Mouse (Mus musculus): ENCODE data around the gene 4930558K02Rik. TPM values are rescaled to one million over a fixed set of nuclear protein-coding genes. Genes with fewer than 3 reads are reported as not detected.

Gene 4930558K02Rik
- polyA plus RNA-seq, 1 experiment from 2014 or later: not detected

GRCm38 (mm10) chr1:161919594-161919993 is 59.8 kb downstream of the 4930558K02Rik start:
- no peak overlapping the region for H3K9ac ChIP-seq (ENCODE audit: low read depth, low read length)
- no peak for DNase-seq (ENCODE audit: low spot score)
- no peaks in the 10 kb centered on the region for H3K36me3 ChIP-seq (ENCODE audit: control insufficient read depth, insufficient read depth, low read length)
- no peak overlapping the region for H3K4me2 ChIP-seq (replicated peaks; ENCODE audit: low read depth, low read length)
- H3K4me3 ChIP-seq (ENCODE audit: low read depth, low read length): no peak overlapping the region
- H3K9me3 ChIP-seq (ENCODE audit: control insufficient read depth, low read length): no peaks in the 10 kb centered on the region
- WGBS: 80% methylated on average over 2 of the region's 2 CpGs
- ATAC-seq (ENCODE audit: low FRiP score): no peak
- no peaks in the 10 kb centered on the region for H3K27me3 ChIP-seq (ENCODE audit: control insufficient read depth, insufficient read depth, low read length)
- H3K4me1 ChIP-seq (replicated peaks; ENCODE audit: control insufficient read depth, insufficient read depth, low read length): no peaks in the 10 kb centered on the region
- no peak overlapping the region for H3K27ac ChIP-seq (ENCODE audit: low read depth, low read length)

DNA sequence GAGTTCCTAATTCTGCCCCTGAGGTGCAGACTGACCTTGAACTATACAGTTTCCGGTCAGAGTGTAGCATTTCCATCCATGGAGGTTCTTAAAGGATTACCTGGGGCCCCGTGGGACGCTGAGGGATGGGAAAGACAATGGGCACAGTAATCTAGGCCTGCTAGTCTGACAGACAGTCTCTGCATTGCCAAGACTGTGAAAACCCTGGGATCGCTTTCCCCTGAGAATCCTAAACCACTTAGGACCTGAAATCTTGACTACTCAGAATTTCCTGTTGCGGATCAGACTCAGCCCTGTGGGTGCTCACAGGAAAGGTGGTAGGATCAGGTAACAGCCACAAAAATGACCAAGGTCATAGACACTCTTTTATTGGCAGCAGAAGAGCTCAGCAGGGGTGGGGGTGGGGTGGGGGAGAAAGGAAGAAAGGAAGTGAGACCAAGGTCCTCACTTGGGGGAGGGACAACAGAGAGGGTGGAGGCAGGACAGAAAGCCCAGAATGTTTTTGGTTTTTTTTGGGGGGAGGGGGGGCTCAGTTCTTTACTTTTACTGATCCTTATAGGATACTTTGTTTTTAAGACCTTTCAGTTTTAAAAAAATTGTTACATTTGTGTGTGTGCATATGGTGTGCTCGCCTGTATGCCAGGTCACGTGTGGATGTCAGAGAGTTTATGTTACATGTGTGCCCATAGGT is 60.6 kb downstream of the 4930558K02Rik start:
- Histone ChIP-seq H3K4me3 (ENCODE audit: low read depth, low read length) (no peak overlapping the region), H3K36me3 (ENCODE audit: control insufficient read depth, insufficient read depth, low read length) (no peaks in the 10 kb centered on the region), H3K9ac (ENCODE audit: low read depth, low read length) (no peak overlapping the region), H3K27ac (ENCODE audit: low read depth, low read length) (no peak overlapping the region), H3K27me3 (ENCODE audit: control insufficient read depth, insufficient read depth, low read length) (no peaks in the 10 kb centered on the region), H3K4me1 (replicated peaks; ENCODE audit: control insufficient read depth, insufficient read depth, low read length) (no peaks in the 10 kb centered on the region), H3K4me2 (replicated peaks; ENCODE audit: low read depth, low read length) (no peak overlapping the region), H3K9me3 (ENCODE audit: control insufficient read depth, low read length) (no peaks in the 10 kb centered on the region)
- ATAC-seq (ENCODE audit: low FRiP score) (no peak), DNase-seq (ENCODE audit: low spot score) (peak; percentile 10)
- WGBS: 54% methylated on average over 7 of the region's 7 CpGs

GRCm38 (mm10) chr1:161917940-161918484 is 61.4 kb downstream of the 4930558K02Rik start:
- no peak overlapping the region for H3K9ac ChIP-seq (ENCODE audit: low read depth, low read length)
- no peak for ATAC-seq (ENCODE audit: low FRiP score)
- DNase-seq (ENCODE audit: low spot score): no peak
- H3K4me2 ChIP-seq (replicated peaks; ENCODE audit: low read depth, low read length): no peak overlapping the region
- H3K9me3 ChIP-seq (ENCODE audit: control insufficient read depth, low read length): no peaks in the 10 kb centered on the region
- no peaks in the 10 kb centered on the region for H3K36me3 ChIP-seq (ENCODE audit: control insufficient read depth, insufficient read depth, low read length)
- no peak overlapping the region for H3K4me3 ChIP-seq (ENCODE audit: low read depth, low read length)
- H3K27ac ChIP-seq (ENCODE audit: low read depth, low read length): no peak overlapping the region
- 89% methylated on average over 3 of the region's 3 CpGs for WGBS
- no peaks in the 10 kb centered on the region for H3K4me1 ChIP-seq (replicated peaks; ENCODE audit: control insufficient read depth, insufficient read depth, low read length)
- no peaks in the 10 kb centered on the region for H3K27me3 ChIP-seq (ENCODE audit: control insufficient read depth, insufficient read depth, low read length)

GRCm38 (mm10) chr1:161916036-161916435 is 63.4 kb downstream of the 4930558K02Rik start:
- no peaks in the 10 kb centered on the region for H3K27me3 ChIP-seq (ENCODE audit: control insufficient read depth, insufficient read depth, low read length)

DNA sequence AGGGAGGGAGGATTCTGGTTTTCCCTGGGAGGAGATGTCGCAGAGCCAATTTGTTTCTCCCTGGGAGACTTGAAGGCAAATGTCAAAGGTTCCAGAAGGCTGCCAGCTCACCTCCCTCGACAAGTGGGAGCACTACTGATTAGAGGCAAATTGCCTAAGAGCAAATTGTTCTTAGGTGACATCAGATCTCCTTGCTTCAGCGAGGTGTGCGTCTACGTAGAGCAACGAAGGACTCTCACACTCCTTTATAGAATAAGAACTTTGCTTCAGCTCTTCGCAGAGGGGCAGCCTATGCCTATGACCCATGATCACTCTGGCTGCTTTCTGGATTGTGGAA is 65.8 kb downstream of the 4930558K02Rik start:
- no peak for DNase-seq (ENCODE audit: low spot score)

More at GRCm38 (mm10) chr1:161916036-161916435, 63.4 kb downstream of the 4930558K02Rik start:
- Histone ChIP-seq H3K4me3 (ENCODE audit: low read depth, low read length) (no peak overlapping the region), H3K36me3 (ENCODE audit: control insufficient read depth, insufficient read depth, low read length) (no peaks in the 10 kb centered on the region), H3K4me1 (replicated peaks; ENCODE audit: control insufficient read depth, insufficient read depth, low read length) (no peaks in the 10 kb centered on the region), H3K4me2 (replicated peaks; ENCODE audit: low read depth, low read length) (no peak overlapping the region), H3K27ac (ENCODE audit: low read depth, low read length) (no peak overlapping the region), H3K9ac (ENCODE audit: low read depth, low read length) (no peak overlapping the region), H3K9me3 (ENCODE audit: control insufficient read depth, low read length) (no peaks in the 10 kb centered on the region)
- 38% methylated on average over 3 of the region's 3 CpGs for WGBS
- DNase-seq (ENCODE audit: low spot score) (no peak), ATAC-seq (ENCODE audit: low FRiP score) (no peak)

DNA sequence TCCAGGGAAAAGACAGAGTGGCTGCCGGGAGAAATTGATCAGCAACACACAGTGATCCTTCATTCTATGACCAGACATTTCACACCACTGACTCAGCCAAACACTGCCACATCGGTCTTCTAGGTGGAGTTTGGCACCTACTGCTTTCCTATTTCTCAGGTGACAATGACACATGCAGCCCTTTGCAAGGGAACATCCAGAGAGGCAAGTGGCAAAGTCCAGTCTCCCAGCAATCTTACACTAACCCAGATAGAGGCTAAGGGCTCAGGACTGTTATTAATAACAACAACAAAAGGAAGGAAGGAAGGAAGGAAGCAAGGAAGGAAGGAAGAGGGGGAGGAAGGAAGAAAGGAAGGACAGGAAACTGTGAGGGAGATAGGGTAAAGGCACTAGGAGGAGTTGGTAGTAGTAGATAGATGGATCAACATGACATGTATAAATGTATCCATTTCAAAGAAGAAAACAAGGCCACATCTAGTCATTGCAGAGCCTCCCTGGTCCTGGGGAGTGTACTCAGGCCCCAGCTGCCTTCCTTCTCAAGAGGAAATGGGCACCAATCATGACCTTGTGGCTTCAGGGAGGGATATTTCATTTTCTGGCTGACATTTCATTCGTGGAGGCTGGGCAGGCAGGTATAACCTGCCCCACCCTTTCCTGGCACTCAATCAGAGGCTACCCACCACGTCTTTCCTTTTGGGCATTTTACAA is 66.3 kb downstream of the 4930558K02Rik start:
- H3K4me3 ChIP-seq (ENCODE audit: low read depth, low read length): no peak overlapping the region
- H3K27me3 ChIP-seq (ENCODE audit: control insufficient read depth, insufficient read depth, low read length): no peaks in the 10 kb centered on the region
- 69% methylated on average over 4 of the region's 4 CpGs for WGBS
- H3K27ac ChIP-seq (ENCODE audit: low read depth, low read length): no peak overlapping the region
- H3K4me1 ChIP-seq (replicated peaks; ENCODE audit: control insufficient read depth, insufficient read depth, low read length): no peaks in the 10 kb centered on the region
- ATAC-seq (ENCODE audit: low FRiP score) (no peak), DNase-seq (ENCODE audit: low spot score) (no peak)
- no peak overlapping the region for H3K4me2 ChIP-seq (replicated peaks; ENCODE audit: low read depth, low read length)
- no peak overlapping the region for H3K9ac ChIP-seq (ENCODE audit: low read depth, low read length)
- no peaks in the 10 kb centered on the region for H3K9me3 ChIP-seq (ENCODE audit: control insufficient read depth, low read length)
- H3K36me3 ChIP-seq (ENCODE audit: control insufficient read depth, insufficient read depth, low read length): no peaks in the 10 kb centered on the region

More for the DNA sequence above, 65.8 kb downstream of the 4930558K02Rik start:
- no peaks in the 10 kb centered on the region for H3K36me3 ChIP-seq (ENCODE audit: control insufficient read depth, insufficient read depth, low read length)
- WGBS: 71% methylated on average over 7 of the region's 7 CpGs
- no peak for ATAC-seq (ENCODE audit: low FRiP score)
- H3K4me3 ChIP-seq (ENCODE audit: low read depth, low read length): no peak overlapping the region
- H3K4me2 ChIP-seq (replicated peaks; ENCODE audit: low read depth, low read length): no peak overlapping the region
- no peaks in the 10 kb centered on the region for H3K9me3 ChIP-seq (ENCODE audit: control insufficient read depth, low read length)
- no peaks in the 10 kb centered on the region for H3K4me1 ChIP-seq (replicated peaks; ENCODE audit: control insufficient read depth, insufficient read depth, low read length)
- no peak overlapping the region for H3K9ac ChIP-seq (ENCODE audit: low read depth, low read length)
- H3K27me3 ChIP-seq (ENCODE audit: control insufficient read depth, insufficient read depth, low read length): no peaks in the 10 kb centered on the region
- H3K27ac ChIP-seq (ENCODE audit: low read depth, low read length): no peak overlapping the region

DNA sequence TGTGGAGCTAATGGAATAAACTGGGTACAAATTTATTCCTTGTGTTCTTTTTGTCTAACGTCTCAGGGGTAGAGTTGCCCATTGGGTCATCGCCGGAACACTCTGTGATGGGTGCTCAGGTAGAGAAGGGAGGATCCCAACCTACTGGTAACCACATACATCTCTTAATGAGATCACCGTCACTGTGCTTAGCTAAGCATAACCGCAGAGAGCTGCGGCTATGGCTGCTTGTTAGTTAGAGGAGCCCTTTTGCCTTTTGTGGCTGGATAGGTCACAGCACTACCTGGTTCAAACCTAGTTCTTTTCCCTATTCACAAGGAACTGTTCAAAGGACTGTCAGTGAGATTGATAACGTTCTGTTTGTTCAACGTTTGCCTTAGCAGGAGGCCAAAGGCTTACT is 70.4 kb downstream of the 4930558K02Rik start:
- Histone ChIP-seq H3K36me3 (ENCODE audit: control insufficient read depth, insufficient read depth, low read length) (no peaks in the 10 kb centered on the region), H3K9ac (ENCODE audit: low read depth, low read length) (no peak overlapping the region), H3K4me3 (ENCODE audit: low read depth, low read length) (no peak overlapping the region), H3K27me3 (ENCODE audit: control insufficient read depth, insufficient read depth, low read length) (no peaks in the 10 kb centered on the region), H3K4me2 (replicated peaks; ENCODE audit: low read depth, low read length) (no peak overlapping the region), H3K27ac (ENCODE audit: low read depth, low read length) (no peak overlapping the region), H3K9me3 (ENCODE audit: control insufficient read depth, low read length) (no peaks in the 10 kb centered on the region), H3K4me1 (replicated peaks; ENCODE audit: control insufficient read depth, insufficient read depth, low read length) (no peaks in the 10 kb centered on the region)
- no peak for ATAC-seq (ENCODE audit: low FRiP score)
- DNase-seq (ENCODE audit: low spot score): no peak
- 75% methylated on average over 8 of the region's 8 CpGs for WGBS

DNA sequence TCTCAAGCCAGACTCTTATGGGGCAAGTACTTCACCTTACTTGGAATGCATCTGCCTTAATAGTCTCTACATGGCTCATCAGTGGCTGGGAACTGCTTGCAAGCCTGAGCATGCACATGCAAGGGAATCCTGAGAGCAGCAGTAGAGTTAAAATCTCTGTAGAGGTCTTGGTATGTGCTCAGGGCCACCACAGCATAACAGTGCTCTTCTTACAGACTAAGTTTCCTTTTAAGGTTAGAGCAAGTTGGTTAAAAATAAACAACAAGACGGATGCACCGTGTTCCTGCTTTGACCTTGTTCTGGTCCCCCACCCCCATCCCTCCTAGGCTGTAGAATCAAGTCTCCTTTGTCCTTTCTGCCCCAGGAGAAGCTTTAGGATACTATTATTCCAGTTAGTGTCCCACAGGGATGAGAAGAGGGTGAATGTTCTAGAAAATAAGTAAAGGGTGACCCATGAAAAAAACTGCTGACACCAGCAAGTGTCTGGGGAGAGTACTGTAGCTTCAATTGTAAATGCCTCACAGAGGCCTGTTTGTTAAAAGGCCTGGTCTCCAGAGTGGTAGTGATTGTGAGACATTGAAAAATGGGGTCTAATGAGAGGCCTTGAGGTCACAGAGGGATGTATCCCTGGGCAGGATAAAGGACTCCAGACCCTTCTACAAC is 71.5 kb downstream of the 4930558K02Rik start:
- DNase-seq (ENCODE audit: low spot score) (no peak), ATAC-seq (ENCODE audit: low FRiP score) (no peak)
- no peak overlapping the region for H3K9ac ChIP-seq (ENCODE audit: low read depth, low read length)
- H3K36me3 ChIP-seq (ENCODE audit: control insufficient read depth, insufficient read depth, low read length): no peaks in the 10 kb centered on the region
- H3K4me2 ChIP-seq (replicated peaks; ENCODE audit: low read depth, low read length): no peak overlapping the region
- no peak overlapping the region for H3K4me3 ChIP-seq (ENCODE audit: low read depth, low read length)
- WGBS: 50% methylated on average over 2 of the region's 2 CpGs
- H3K9me3 ChIP-seq (ENCODE audit: control insufficient read depth, low read length): no peaks in the 10 kb centered on the region
- no peaks in the 10 kb centered on the region for H3K4me1 ChIP-seq (replicated peaks; ENCODE audit: control insufficient read depth, insufficient read depth, low read length)
- H3K27ac ChIP-seq (ENCODE audit: low read depth, low read length): no peak overlapping the region
- no peaks in the 10 kb centered on the region for H3K27me3 ChIP-seq (ENCODE audit: control insufficient read depth, insufficient read depth, low read length)
